Mouse (Mus musculus) left cerebral cortex, postnatal 36 days (tissue): Measurements from ENCODE around the gene Zfp746. TPM values are rescaled to one million over a fixed set of nuclear protein-coding genes. Genes with fewer than 3 reads are reported as not detected.
A peak's percentile ranks its signal among the peaks of the same experiment; 100 is the strongest.
"Not testable (repeated sequence)": the region's sequence is repeated elsewhere in the genome, so short reads cannot be mapped to it uniquely, and the experiment has no call there.

ENCODE experiments used
- DNase-seq, 2 experiments: peaks; one replicate each; pipeline ENCODE4 v3.0.0; 2021 to 2022; ENCODE audit warnings: low spot score in 2 of 2, mixed read lengths in 1 of 2
- intact Hi-C: fragments of 180-260 bp; cut with DNase I; formaldehyde crosslinking; loops from one replicate; pipeline ENCODE4 v1.15.1; 2025
- total RNA-seq, 2 experiments: library from RNA; stranded (reverse); gene quantifications; 2 replicates each; pipeline ENCODE4 v1.2.3; 2021

Zfp746 gene
- 10 to 100 TPM; 31.3 to 32.5 TPM for total RNA-seq

DNA sequence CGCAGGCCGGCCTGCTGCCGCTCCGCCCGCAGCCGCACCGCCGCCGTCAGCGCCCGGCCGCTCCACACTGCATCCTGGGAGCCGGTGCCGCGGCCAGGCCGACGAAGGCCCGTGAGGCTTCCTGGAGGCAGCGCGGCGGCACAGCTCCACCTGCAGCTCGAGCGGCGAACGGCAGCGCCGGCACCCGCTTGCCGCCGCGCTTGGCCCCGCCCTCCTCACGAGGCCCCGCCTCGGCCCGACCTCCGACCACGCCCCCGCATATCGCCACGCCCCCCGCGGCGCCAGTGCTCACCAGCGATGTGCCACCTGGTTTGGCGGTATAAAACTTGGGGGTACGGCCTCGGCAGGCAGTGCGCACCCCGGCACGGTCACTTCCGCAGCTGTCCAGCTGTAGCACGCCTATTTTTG, at the start of gene Zfp746:
Zfp746 (minus strand) TSS at position 123 of the 408 bp plus-strand sequence.
- intact Hi-C loops, result no loop called here
- DNase-seq, result peak; percentile 91 to 94

DNA sequence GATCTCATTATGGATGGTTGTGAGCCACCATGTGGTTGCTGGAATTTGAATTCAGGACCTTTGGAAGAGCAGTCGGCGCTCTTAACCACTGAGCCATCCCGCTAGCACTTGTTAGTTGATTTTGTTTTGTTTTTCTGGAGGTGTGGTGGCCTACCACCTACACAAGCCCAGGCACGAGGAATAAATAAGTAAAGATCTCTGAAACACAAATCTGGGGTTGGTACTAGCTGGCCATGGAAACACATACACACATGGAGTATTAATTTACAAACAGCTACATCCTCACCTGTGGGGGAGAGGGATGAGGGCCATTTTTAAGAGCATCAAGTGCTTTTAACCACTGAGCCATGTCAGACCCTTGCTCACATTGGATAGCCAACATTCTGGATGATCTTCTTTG, 34.7 kb upstream of the Zfp746 start:
- DNase-seq, intact Hi-C loops: not testable (repeated sequence)

DNA sequence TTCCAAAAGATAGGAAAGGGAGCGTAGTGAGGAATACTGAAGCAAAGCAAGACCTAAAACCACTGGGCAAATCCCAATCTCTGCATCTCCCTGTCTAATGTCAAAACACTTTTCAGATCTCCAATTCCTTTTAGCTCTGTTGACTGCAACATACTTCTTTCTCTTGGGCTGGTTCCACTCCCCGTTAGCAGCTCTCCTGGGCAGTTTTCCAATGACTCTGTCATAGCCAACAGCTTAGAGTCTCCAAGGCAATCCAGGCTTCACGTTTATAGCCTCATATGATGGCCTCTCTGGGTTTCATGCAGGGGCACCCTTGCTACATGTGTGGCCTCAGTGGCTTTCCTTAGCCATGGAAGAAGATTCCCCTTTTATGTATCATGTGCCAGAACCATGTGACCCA, 29.6 kb upstream of the Zfp746 start:
- no peak for DNase-seq
- intact Hi-C loops, result no loop called here

DNA sequence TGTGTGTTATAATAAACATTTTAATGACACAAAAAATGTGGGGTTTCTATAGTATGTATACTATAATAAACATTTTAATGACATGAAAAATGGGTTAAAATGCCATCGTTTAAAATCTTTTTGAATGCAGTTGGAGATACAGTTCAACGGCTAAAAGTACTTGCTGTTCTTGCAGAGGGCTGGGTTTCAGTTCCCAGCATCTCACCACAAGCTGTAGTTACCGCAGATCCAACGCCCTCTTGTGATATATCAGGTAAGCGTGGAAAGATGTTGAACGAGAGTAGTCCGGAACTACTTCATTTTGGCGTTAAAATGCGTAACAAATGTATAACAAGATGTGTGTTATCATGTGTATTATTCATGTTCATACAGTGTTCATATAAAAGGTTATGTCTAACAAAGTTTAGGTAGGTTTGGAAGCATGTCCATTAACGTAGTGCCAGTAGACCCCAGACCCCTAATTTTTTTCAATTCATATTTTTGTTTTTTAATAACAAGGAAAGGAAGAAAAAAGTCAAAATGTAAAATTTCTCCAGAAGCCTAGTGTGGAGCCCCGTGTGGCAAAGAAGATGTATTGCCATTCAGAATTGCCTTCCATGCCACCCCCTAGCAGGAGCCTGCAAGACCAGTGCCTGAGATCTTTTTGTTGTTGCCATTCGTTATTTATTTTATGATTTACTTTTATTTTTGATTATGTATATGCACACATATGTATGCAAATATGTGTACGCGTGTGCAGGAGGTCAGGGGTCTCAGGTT, 743 bp upstream of the Zfp746 start:
- intact Hi-C loops, result no loop called here
- DNase-seq, result no peak

DNA sequence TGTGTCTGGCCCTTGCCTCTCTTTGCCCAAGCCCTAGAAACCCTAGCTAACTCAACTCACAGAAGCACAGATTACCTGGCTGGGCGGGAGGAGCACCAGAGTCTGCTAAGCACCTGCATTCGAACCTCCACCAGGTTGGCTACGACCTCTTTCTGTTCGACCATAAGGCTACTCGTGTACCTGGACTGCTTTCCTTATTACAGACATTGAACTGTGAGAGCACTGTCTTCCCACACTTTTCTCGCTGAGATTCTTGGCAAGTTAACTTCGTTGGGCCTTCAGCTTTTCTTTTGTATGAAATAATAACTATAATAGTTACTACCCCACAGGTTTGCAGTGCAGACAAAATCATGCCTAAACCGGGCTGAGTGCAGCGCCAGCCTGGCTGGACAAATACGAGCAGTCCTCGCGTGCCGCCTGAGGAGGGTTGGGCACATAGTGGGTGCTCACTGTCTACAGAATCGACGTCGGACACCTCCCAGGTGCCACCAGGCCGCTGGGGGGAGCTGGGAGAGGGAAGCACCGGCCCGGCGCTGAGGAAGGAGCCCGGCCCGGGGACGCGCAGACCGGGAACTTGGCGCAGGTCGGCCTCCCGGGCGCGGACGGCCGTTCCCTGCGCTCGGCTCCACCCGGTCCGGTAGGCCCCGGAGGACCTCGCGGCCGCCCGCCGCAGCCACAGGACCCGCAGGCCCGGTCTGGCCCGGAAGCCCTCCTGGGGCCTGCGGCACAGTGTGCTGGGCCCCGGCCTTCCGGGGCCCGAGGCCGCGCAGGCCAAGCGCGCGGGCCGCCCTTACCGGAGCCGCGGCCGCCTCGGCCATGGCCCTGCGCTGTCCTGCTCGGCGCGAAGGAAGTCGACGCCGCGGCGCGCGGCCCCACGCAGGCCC, 630 bp downstream of the Zfp746 start:
- intact Hi-C loops, result loop anchor here (2.0 kb wide), 1 partner anchor 37 kb away; the partner anchor contains the start of gene Zfp777
- DNase-seq, result peak; percentile 65 to 68

DNA sequence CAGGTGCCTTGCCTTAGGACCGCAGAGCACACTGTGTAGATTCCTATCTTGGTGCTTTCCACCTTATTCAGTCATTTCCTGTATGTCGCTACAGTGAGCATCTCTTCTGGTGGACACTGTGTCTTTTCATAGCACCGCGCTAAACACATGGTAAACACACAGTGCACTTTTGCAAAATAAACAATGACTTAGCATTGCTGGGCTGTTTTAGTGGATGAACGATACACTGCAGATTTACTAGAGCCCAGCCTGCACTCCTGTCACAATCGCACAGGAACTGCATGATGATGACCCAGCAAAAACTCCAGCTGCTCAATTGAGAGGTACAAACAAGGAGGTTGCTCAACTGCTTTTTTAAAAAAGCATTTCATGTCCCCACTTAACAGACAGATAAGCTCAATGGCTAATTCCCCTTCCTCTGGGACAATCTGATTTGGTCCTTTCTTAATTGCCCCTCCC, 2.6 kb downstream of the Zfp746 start:
- DNase-seq, result no peak
- intact Hi-C loops, result loop anchor here (2.0 kb wide), 1 partner anchor 35 kb away; the partner anchor contains the start of gene Zfp777

DNA sequence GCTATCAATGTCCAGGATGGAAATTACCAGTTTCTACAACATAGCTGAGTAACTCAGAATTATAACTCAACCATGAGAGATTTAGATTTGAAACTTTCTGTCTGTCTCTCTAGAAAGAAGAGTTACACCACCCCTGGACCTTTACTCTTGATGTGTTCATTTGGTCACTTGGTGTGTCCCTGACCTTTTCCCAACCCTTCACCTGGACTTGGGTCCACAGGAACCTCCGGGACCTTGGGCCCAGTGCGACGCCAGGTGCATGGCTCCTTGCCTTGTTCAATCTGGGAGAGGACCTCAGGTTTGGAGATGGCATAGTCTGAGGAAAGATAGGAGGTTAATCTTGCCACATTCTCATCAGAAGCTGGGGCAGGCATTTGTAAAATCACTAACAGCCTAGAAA, 4.4 kb downstream of the Zfp746 start:
- no peak for DNase-seq
- intact Hi-C loops, result no loop called here

DNA sequence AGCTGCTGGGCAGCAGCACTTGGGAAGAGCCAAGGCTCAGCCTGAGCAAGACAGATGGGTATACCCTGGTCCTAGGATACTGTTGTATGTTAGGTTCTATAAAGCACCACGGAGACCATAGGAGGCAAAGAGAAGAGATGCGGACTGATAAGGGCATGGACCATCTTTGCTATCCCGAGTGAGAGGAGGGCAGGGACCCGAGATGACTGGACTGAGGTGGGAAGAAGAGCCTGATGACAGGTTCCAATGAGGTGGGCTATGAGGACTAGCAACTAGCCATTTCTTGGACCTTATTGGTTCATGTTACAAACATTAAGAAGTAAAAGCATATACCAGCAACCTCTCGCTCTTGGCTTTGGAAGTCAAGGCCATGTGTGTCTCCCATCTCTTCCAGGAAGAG, 5.4 kb downstream of the Zfp746 start:
- DNase-seq, result no peak
- intact Hi-C loops, result no loop called here

DNA sequence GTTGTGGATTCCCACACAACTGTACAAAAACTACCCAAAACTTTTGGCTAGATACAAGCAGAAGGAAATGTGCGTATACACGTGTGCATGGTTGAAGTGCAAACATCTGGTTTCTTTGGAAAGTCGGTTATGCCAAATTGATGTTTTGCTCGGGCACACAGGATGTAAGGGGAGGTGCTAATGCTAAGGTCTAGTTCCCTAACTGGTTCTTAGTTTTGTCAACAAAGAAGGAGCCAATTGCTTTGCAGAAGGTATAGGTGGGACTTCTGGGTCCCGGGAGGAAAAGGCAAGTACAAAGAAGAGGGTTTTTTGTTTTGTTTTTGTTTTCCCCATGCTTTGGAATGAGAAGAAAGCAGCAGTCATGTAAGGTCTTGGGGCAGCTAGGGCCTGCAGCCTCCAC, 13.1 kb downstream of the Zfp746 start:
- DNase-seq, result no peak
- intact Hi-C loops, result no loop called here

DNA sequence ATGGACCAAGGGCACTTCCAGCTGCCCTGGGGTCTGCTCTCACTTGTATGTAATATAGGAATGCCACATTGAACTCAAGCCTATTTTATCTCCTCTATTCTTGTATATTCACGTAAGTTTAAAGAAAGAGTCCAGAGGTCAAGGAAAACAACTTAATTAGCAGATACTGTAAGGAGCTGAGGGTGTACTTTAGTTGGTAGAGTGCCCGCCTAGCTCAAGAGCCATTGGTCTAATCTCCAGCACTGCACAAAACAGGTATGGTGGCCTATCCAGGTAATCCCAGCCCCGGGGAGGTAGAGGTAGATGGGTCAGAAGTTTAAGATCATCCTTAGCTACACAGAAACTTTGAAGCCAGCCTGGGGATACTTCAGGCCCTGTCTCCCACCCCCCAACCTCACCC, 18.9 kb downstream of the Zfp746 start:
- intact Hi-C loops, result no loop called here
- no peak for DNase-seq

DNA sequence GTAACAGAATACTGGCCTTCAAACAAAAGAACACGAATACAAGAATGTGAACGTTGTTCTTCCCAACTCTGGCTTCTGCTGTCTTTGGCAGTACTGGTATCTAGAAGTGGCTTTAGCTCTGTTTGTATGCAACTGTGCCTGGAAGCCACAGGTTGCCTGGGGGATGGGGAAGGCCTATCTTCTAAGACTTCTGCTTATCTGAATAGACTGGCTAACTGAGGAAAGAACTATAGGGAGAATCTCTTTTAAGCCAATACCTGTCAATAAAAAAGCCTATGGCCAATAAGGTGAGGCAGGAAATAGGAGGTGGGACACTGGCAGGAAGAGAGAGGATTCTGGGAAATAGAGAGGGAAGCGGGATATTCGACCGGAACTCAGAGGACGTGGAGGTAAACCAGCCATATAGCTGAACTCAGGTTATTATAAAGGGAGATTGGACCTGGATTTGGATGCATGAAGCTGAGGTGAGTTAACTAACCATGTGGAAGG, 20.8 kb downstream of the Zfp746 start:
- intact Hi-C loops, result no loop called here
- DNase-seq, result no peak

DNA sequence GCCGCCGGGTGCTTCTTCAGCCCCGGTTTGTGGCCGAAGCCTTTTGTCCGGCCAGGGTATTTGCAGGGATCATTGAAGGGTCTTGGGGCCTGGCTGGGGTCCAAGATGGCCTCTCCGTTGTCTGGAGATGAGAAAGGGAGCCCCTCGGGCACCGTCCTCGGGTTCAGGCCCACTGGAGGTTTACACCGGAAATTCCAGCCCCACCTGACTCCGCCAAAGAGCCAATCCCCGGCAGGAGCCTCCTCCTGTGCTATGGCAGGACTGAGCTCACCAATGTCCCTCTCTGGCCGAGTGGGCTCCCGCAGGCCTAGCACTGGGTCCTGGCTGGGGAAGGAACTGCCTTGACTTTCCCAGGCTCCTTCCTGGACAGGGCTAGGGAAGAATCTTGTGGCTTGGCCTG, 21.9 kb downstream of the Zfp746 start:
- intact Hi-C loops, result no loop called here

DNA sequence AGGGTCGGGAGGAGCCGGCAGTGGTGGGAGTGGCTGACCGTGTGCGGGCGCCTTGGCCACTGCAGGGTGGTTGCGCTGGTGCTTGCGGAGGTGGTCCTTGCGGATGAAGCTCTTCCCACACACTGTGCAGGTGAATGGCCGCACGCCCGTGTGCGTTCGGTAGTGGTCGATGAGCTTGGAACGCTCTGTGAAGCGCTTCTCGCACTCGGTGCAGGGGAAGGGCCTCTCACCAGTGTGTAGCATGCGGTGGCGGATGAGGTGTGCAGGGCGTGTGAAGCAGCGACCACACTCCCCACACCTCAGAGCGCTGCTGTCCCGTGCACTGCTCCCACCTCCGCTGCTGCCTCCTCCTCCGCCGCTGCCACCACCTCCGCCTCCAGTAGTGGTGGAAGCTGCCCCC, 22.5 kb downstream of the Zfp746 start:
- DNase-seq, result no peak
- intact Hi-C loops, result no loop called here

More for the DNA sequence above, 21.9 kb downstream of the Zfp746 start:
- no peak for DNase-seq

DNA sequence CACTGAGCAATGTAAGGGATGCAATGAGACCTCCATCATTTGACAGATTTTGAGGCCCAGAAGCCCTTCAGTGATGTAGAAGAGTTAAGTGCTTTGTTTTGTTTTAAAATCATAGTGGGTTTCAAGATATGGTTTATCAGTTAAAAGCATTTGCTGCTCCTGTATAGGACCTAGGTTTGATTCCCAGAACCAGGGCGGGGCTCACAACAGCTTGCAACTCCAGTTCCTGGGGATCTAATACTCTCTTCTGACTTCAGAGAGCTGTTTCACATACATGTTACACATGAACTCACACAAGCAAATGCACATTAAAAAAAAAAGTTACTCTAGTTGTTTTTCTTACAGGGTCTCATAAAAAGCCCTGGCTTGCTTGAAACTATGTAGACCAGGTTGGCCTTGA, 25.5 kb downstream of the Zfp746 start:
- DNase-seq, result no peak
- intact Hi-C loops, result no loop called here

DNA sequence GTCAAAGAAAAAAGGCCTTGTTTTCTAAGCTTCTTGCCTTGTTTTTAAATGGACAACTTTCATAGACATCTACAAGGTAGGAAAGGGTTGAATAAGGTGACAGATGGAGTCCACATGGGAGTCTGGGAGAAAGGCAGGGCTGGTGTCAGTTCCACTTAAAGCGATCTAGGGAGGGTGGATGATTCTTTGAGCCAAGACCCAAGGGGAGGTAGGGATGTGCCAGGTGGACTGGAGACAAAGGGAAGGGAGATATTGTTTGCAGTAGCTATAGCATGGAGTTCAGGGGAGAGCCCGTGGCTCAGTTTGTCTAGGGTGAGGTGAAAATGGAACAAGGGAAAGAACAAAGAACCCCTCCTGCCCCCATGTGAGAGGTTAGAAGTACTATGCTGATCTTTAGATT, 26.0 kb downstream of the Zfp746 start:
- DNase-seq, result no peak
- intact Hi-C loops, result no loop called here

DNA sequence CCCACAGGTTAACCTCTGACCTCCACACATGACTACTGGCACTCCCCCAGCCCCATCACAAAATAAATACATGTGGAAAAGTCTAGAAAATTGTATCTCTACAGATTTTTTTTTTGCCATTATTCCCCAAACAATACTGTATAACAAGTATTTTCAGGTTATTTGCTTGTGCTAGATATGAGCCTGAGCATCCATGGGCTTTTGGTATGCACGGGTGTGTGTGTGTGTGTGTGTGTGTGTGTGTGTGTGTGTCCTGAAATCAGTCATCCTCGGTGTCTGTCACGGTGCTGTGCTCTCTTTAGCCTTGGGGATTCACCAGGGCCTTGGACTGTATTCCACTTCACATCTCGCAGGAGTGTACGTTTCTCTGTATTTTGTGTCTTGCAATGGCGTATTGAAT, 34.3 kb downstream of the Zfp746 start:
- no peak for DNase-seq
- intact Hi-C loops, result no loop called here

DNA sequence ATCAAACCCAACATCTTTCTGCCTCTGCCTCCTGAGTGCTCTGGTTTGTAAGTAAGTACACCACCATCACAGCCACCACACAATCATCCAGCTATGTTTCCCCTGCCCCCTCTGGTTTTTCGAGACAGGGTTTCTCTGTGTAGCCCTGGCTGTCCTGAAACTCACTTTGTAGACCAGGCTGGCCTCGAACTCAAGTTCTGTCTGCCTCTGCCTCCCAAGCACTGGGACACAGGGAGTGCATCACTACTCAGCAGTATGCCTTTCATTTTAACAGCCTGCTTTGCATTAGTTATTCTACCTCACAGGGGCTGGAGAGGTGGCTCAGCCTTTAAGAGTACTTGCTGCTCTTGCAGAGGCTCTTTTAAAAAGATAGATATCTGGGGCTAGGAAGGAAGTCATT, 34.7 kb downstream of the Zfp746 start:
- intact Hi-C loops, result no loop called here
- no peak for DNase-seq

DNA sequence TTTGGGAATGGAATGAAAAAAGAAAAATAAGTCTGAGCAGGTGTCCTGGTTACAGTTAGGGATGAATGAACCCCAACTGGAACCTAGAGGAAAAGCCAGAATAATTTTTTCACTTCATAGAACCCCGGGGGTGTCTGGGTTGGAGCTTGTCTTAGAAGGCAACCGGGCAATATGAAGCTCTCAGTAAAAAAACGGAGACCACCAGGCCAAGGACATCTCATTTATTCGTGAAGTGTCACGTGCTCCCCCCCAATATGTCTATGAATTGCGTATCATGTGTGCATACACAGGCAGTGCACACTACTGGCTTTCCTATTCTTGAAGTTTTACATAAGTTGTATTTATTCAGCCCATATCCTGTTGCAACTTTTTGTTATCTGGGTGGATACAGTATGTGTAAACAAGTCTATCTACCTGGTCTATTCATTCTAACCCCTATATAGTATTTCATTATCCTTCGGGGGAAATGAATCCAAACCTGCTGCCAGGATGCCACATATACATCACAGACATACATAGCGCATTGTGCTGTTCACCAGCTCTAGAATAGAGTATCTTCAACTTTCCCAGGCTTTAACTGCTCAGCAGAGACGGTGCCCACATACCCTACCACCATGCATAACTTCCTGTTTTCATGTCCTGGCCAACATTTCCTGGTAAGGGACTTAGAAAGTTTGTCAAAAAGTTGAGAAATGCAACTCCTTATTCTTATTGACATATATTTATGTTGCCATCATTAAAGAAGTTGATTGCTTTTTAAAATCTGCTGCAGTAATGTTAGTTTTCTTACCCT, 36.9 kb downstream of the Zfp746 start:
- intact Hi-C loops, result loop anchor here (2.0 kb wide), 1 partner anchor 35 kb away; no protein-coding TSS in a partner anchor
- no peak for DNase-seq

DNA sequence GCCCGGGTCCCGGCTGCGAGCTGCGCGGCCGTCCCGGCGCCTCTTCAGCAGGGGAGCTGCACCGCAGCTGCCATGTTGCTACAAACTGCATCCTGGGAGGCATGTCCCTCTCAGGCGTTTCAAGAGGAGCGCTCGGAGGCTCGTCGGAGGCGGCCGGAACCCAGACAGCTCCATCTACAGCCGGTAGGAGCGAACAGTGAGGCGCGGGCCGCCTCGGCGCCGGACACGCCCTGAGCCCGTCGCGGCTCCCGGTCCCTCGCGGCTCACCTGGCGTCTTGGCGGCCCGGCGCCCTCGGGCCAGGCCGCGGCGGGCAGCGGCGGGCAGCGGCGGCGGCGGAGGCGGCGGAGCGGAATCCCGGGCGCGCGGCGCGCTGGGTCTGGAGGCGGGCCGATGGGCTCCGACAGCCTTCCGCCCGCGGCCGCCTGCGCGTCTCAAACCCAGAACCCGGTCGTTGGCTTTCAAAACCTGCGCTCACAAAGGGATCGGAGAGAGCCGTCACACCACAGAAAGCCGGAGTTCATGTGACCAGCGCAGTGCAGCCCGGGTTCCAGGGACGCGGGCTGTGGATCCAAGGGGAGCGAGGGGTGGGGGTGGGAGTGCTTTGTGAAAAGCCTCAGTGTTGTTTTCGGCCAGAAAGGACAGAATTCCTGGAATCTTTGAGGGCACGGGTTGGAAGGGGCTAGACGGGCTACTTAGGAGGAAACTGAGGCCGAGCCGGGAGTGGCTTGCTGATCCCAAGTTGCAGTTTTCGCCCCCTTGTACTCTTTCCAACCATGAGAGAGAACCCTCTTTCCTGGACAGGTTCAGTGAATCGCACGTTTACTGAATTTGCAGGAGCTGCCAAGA, 37.7 kb downstream of the Zfp746 start, which contains the start of gene Zfp777:
Zfp777 (minus strand) TSS at position 486 of the 847 bp plus-strand sequence.
- peak; percentile 76 to 79 for DNase-seq
- intact Hi-C loops, result loop anchor here (2.0 kb wide), 1 partner anchor 36 kb away; no protein-coding TSS in a partner anchor
